Mouse (Mus musculus) cerebellum, adult 9-10 months (tissue): ENCODE measurements at regions not wholly inside any gene's neighbourhood (a gene's known extent, or its start where the extent isn't known, plus 50 kb on each side); places are given as distances from the start of the nearest gene placed in this dataset.

Experiments used
- DNase-seq: peaks from one replicate; pipeline ENCODE4 v3.0.0; 2022

GRCm38 (mm10) chr13:71121484-71121883 lies 279.9 kb upstream of the Adamts16 start:
- DNase-seq, result no peak

GRCm38 (mm10) chr13:71108175-71108574 lies 266.6 kb upstream of the Adamts16 start:
- DNase-seq, result no peak

- peak; percentile 46 for DNase-seq
These were observed 263.7 kb upstream of the Adamts16 start for GRCm38 (mm10) chr13:71105229-71105838.

- DNase-seq, result no peak
These were observed 263.0 kb upstream of the Adamts16 start for GRCm38 (mm10) chr13:71104419-71105228.

- DNase-seq, result no peak
These were observed 242.7 kb upstream of the Adamts16 start for GRCm38 (mm10) chr13:71084301-71084700.

GRCm38 (mm10) chr13:71075916-71076315 lies 234.3 kb upstream of the Adamts16 start:
- no peak for DNase-seq

- no peak for DNase-seq
These were observed 232.4 kb upstream of the Adamts16 start for GRCm38 (mm10) chr13:71074012-71074411.

GRCm38 (mm10) chr13:71068757-71069201 lies 227.2 kb upstream of the Adamts16 start:
- DNase-seq, result no peak

- no peak for DNase-seq
These were observed 226.4 kb upstream of the Adamts16 start for GRCm38 (mm10) chr13:71068011-71068410.

GRCm38 (mm10) chr13:71065568-71065967 lies 224.0 kb upstream of the Adamts16 start:
- no peak for DNase-seq

GRCm38 (mm10) chr13:71064590-71065307 lies 223.1 kb upstream of the Adamts16 start:
- DNase-seq, result no peak

- no peak for DNase-seq
These were observed 212.0 kb upstream of the Adamts16 start for GRCm38 (mm10) chr13:71053361-71054264.

- no peak for DNase-seq
These were observed 209.0 kb upstream of the Adamts16 start for GRCm38 (mm10) chr13:71050646-71051045.

- no peak for DNase-seq
These were observed 194.4 kb upstream of the Adamts16 start for GRCm38 (mm10) chr13:71036000-71036399.

GRCm38 (mm10) chr13:71034926-71035687 lies 193.5 kb upstream of the Adamts16 start:
- DNase-seq, result no peak

GRCm38 (mm10) chr13:71008216-71008615 lies 166.6 kb upstream of the Adamts16 start:
- no peak for DNase-seq

GRCm38 (mm10) chr13:71006117-71006516 lies 164.5 kb upstream of the Adamts16 start:
- peak; percentile 29 for DNase-seq

GRCm38 (mm10) chr13:71003517-71003916 lies 161.9 kb upstream of the Adamts16 start:
- DNase-seq, result no peak

- peak; percentile 24 for DNase-seq
These were observed 159.7 kb upstream of the Adamts16 start for GRCm38 (mm10) chr13:71001278-71001677.

GRCm38 (mm10) chr13:71000422-71001008 lies 158.9 kb upstream of the Adamts16 start:
- no peak for DNase-seq

GRCm38 (mm10) chr13:70993522-70993921 lies 151.9 kb upstream of the Adamts16 start:
- DNase-seq, result no peak
